ENCODE assay signal across 8 mouse cellular contexts in the genomic region with DNA sequence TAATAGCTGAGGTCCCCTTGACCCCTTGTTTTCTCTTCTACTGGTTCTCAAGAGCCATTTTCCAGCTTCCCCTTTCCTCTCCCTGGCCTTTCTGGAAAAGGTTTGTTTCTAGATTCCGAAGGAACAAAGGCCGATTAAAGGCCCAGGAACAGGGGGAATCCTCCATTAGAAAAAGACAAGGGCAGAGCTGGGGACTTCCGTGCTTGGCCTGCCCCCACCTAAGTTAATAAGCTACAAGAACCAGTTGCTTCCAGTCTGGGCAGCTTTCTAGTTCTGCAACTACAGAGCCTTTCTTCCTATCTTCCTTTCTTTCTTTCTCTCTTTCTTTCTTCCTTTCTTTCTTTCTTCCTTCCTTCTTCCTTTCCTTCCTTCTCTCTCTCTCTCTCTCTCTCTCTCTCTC. TPM values are rescaled to one million over a fixed set of nuclear protein-coding genes. Genes with fewer than 3 reads are reported as not detected.
DNase-seq lines count a peak whose midpoint lies in the region; ATAC-seq lines count a peak whose summit lies in the region.

No protein-coding gene starts in this region.

- DNase-seq in hindbrain, embryonic 11.5 days (ENCODE audit: low spot score) = peak; percentile 17
- DNase-seq in ZHBTc4 (ENCODE audit: low read depth, low spot score) = peak; percentile 32
- DNase-seq in left cerebral cortex, postnatal 10 days (ENCODE audit: extremely low spot score in 1 of 2, low spot score in 2 of 2) = no peak
- no peak for DNase-seq in ovary, adult 18-20 months (ENCODE audit: low spot score)
- no peak for DNase-seq in frontal cortex, postnatal 25 days (ENCODE audit: low spot score in 2 of 2)

- H3K4me3 ChIP-seq in hindbrain, embryonic 11.5 days (ENCODE audit: low read depth, low read length) = no peak overlapping the region
- no peak overlapping the region for H3K4me3 ChIP-seq in hindbrain, embryonic 13.5 days
- no peak overlapping the region for H3K4me3 ChIP-seq in intestine, embryonic 15.5 days (replicated peaks)
- H3K4me3 ChIP-seq in limb, embryonic 12.5 days (replicated peaks) = no peak overlapping the region

- no peak overlapping the region for H3K27ac ChIP-seq in hindbrain, embryonic 11.5 days (ENCODE audit: low read depth, low read length)
- H3K27ac ChIP-seq in hindbrain, embryonic 13.5 days = no peak overlapping the region
- peak overlapping the region; percentile 76 for H3K27ac ChIP-seq in intestine, embryonic 15.5 days
- H3K27ac ChIP-seq in limb, embryonic 12.5 days = peak overlapping the region; percentile 66

- no peaks in the 10 kb centered on the region for H3K36me3 ChIP-seq in hindbrain, embryonic 11.5 days (ENCODE audit: control insufficient read depth, insufficient read depth, low read length)
- no peaks in the 10 kb centered on the region for H3K36me3 ChIP-seq in hindbrain, embryonic 13.5 days
- no peaks in the 10 kb centered on the region for H3K36me3 ChIP-seq in intestine, embryonic 15.5 days
- H3K36me3 ChIP-seq in limb, embryonic 12.5 days = no peaks in the 10 kb centered on the region

- no peak overlapping the region for H3K9ac ChIP-seq in hindbrain, embryonic 11.5 days (ENCODE audit: low read depth, low read length)
- H3K9ac ChIP-seq in hindbrain, embryonic 13.5 days = no peak overlapping the region
- H3K9ac ChIP-seq in intestine, embryonic 15.5 days = no peak overlapping the region; the same call in 1 of the 2 replicates
- peak overlapping the region; percentile 48; the same call in 1 of the 2 replicates for H3K9ac ChIP-seq in limb, embryonic 12.5 days (replicated peaks)

- no peak for ATAC-seq in hindbrain, embryonic 11.5 days (ENCODE audit: low FRiP score)
- no peak for ATAC-seq in hindbrain, embryonic 13.5 days (ENCODE audit: low FRiP score)
- ATAC-seq in intestine, embryonic 15.5 days = peak; percentile 85
- ATAC-seq in limb, embryonic 12.5 days (ENCODE audit: insufficient number of reproducible peaks, insufficient read depth, low FRiP score, low TSS enrichment, low read depth) = no peak

- WGBS in hindbrain, embryonic 11.5 days = 38% methylated on average over 3 of the region's 3 CpGs
- 28% methylated on average over 3 of the region's 3 CpGs for WGBS in hindbrain, embryonic 13.5 days
- 39% methylated on average over 3 of the region's 3 CpGs for WGBS in intestine, embryonic 15.5 days
- 45% methylated on average over 3 of the region's 3 CpGs for WGBS in limb, embryonic 12.5 days

- intact Hi-C loops in left cerebral cortex, postnatal 10 days (cut with DNase I) = no loop called here

- no peak overlapping the region for H3K4me2 ChIP-seq in hindbrain, embryonic 11.5 days (replicated peaks; ENCODE audit: low read depth, low read length)
- H3K4me2 ChIP-seq in hindbrain, embryonic 13.5 days = no peak overlapping the region; the same call in 1 of the 2 replicates
- peak overlapping the region; percentile 49 for H3K4me2 ChIP-seq in intestine, embryonic 15.5 days (replicated peaks)
- H3K4me2 ChIP-seq in limb, embryonic 12.5 days = peak overlapping the region; percentile 45

- no peaks in the 10 kb centered on the region for H3K27me3 ChIP-seq in hindbrain, embryonic 11.5 days (ENCODE audit: control insufficient read depth, insufficient read depth, low read length)
- H3K27me3 ChIP-seq in hindbrain, embryonic 13.5 days = no peaks in the 10 kb centered on the region
- no peaks in the 10 kb centered on the region for H3K27me3 ChIP-seq in intestine, embryonic 15.5 days (replicated peaks)
- H3K27me3 ChIP-seq in limb, embryonic 12.5 days = no peaks in the 10 kb centered on the region

- H3K4me1 ChIP-seq in hindbrain, embryonic 11.5 days (replicated peaks; ENCODE audit: control insufficient read depth, insufficient read depth, low read length) = peaks cover 6% of the 10 kb centered on the region; the same call in 1 of the 2 replicates
- peaks cover 17% of the 10 kb centered on the region for H3K4me1 ChIP-seq in hindbrain, embryonic 13.5 days (replicated peaks)
- peaks cover 11% of the 10 kb centered on the region; the same call in 1 of the 2 replicates for H3K4me1 ChIP-seq in intestine, embryonic 15.5 days (replicated peaks)
- peaks cover 32% of the 10 kb centered on the region for H3K4me1 ChIP-seq in limb, embryonic 12.5 days (replicated peaks)

- H3K9me3 ChIP-seq in hindbrain, embryonic 11.5 days (ENCODE audit: control insufficient read depth, low read length) = no peaks in the 10 kb centered on the region
- no peaks in the 10 kb centered on the region for H3K9me3 ChIP-seq in hindbrain, embryonic 13.5 days
- H3K9me3 ChIP-seq in intestine, embryonic 15.5 days = no peaks in the 10 kb centered on the region
- H3K9me3 ChIP-seq in limb, embryonic 12.5 days = no peaks in the 10 kb centered on the region

RNA-seq across cellular contexts. Expression of a gene that starts 47.1 kb away (rescaled TPM):
- 13.1 and 18.6 TPM in 2 replicates for polyA plus RNA-seq in hindbrain, embryonic 11.5 days (2014; fragmentation: Nextera tagmentation; extraction: Ambion mirVana)
- 14.8 and 16.1 TPM in 2 replicates for polyA plus RNA-seq in hindbrain, embryonic 13.5 days (2015; fragmentation: Nextera tagmentation; extraction: Ambion mirVana)
- polyA plus RNA-seq in intestine, embryonic 15.5 days (2015; fragmentation: Nextera tagmentation; extraction: Ambion mirVana) = 7.4 and 9.1 TPM in 2 replicates
- 17.8 and 18.2 TPM in 2 replicates for polyA plus RNA-seq in limb, embryonic 12.5 days (2016; fragmentation: Nextera tagmentation; extraction: Ambion mirVana)
- 10 to 100 TPM; 77.4 to 83.3 TPM for total RNA-seq in left cerebral cortex, postnatal 10 days (2021)

Comparison
In these comparisons a context has a peak if more than half of its experiments do, and no peak if none do; other contexts are left out.
1. DNase-seq: peak in hindbrain, embryonic 11.5 days (single experiment) and ZHBTc4 (single experiment); none in left cerebral cortex, postnatal 10 days (0 of 2), ovary, adult 18-20 months (single experiment) and frontal cortex, postnatal 25 days (0 of 2).
2. H3K27ac ChIP-seq: peak in intestine, embryonic 15.5 days (single experiment) and limb, embryonic 12.5 days (single experiment); none in hindbrain, embryonic 11.5 days (single experiment) and hindbrain, embryonic 13.5 days (single experiment).
3. H3K4me2 ChIP-seq: peak in intestine, embryonic 15.5 days (single experiment) and limb, embryonic 12.5 days (single experiment); none in hindbrain, embryonic 11.5 days (single experiment) and hindbrain, embryonic 13.5 days (single experiment).